Mouse (Mus musculus): Measurements from ENCODE around the gene Gk2. TPM values are rescaled to one million over a fixed set of nuclear protein-coding genes. Genes with fewer than 3 reads are reported as not detected.

The Gk2 gene
- total RNA-seq, 4 experiments from 2014 or later, result not detected

Other genes starting within 250 kb of the Gk2 start
- gene Naa11, start 64.6 kb downstream of the Gk2 start, total RNA-seq (2022), result not detected